Mouse (Mus musculus): ENCODE data around the gene Hba-a1.
"Not testable (repeated sequence)": the region's sequence is repeated elsewhere in the genome, so short reads cannot be mapped to it uniquely, and the experiment has no call there.

Hba-a1 gene

GRCm38 (mm10) chr11:32293479-32293878 is 10.2 kb downstream of the Hba-a1 start:
- DNase-seq (ENCODE audit: low read depth in 1 of 2, low spot score in 2 of 2) = not testable (repeated sequence)

GRCm38 (mm10) chr11:32296203-32296602 is 12.9 kb downstream of the Hba-a1 start, which contains the start of gene Hba-a2:
Hba-a2 (plus strand) TSS chr11:32296489.
- DNase-seq (ENCODE audit: low read depth in 1 of 2, low spot score in 2 of 2) = not testable (repeated sequence)

DNA sequence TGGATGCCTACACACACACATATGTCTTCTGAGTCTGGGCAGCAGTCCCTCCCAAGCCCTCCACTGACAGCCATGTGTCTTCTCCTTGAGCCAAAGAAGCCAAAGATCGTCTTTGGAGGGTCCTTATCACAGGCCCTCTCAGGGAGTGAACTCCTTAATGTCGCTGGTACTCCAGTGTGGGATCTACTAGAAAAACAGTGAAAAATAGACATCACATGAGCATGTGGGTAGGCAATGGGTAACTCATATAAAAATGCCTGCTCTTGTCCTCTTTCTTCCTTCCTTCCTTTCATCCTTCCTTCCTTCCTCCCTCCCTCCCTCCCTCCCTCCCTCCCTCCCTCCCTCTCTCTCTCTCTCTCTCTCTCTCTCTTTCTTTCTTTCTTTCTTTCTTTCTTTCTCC is 14.1 kb downstream of the Hba-a1 start:
- not testable (repeated sequence) for DNase-seq (ENCODE audit: low read depth in 1 of 2, low spot score in 2 of 2)

- no peak for DNase-seq (ENCODE audit: low read depth in 1 of 2, low spot score in 2 of 2)
Observed at GRCm38 (mm10) chr11:32297866-32298531, 14.7 kb downstream of the Hba-a1 start.

GRCm38 (mm10) chr11:32298532-32298918 is 15.2 kb downstream of the Hba-a1 start:
- DNase-seq (ENCODE audit: low read depth in 1 of 2, low spot score in 2 of 2) = no peak

- DNase-seq (ENCODE audit: low read depth in 1 of 2, low spot score in 2 of 2) = peak in 1 of 2 experiments; percentile 24
Observed at GRCm38 (mm10) chr11:32299865-32300264, 16.6 kb downstream of the Hba-a1 start, which contains the start of gene Hbq1a. Hbq1a (plus strand) TSS chr11:32300069.

DNA sequence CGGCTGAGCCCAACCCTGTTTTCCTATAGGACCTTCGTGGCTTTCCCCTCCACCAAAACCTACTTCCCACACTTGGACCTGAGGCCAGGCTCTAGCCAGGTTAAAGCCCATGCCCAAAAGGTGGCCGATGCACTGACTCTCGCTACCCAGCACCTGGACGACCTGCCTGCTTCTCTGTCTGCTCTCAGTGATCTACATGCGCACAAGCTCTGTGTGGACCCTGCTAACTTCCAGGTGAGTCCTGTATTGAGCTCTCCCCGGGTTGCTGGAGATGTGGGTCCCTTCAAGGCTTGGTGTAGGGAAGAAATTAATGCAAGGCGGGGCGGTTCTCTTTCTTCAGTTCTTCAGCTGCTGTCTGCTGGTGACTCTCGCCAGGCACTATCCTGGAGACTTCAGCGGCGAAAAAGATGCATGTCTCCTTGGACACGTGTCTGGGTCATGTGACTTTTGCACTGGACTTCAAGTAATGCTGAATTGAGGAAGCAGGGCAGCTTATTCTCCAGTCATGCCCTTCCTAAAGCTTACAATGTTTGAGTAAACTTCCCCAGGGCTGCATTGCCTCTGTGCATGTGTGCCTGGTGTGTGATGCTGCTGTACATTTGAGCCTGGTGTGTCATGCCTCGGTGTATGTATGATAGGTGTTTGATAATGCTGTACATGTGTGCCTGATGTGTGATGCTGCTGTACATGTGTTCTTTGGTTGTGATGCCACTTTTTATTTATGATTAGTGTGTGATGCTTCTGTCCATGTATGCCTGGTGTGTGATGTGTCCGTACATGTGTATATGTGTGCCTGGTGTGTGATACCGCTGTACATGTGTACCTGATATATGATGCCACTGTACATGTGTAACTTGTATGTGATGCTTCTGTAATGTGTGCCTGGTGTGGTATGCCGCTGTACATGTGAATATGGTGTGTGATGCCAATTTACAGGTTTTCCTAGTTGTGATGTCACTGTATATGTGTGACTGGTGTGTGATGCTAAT is 17.3 kb downstream of the Hba-a1 start:
- no peak for DNase-seq (ENCODE audit: low read depth in 1 of 2, low spot score in 2 of 2)

GRCm38 (mm10) chr11:32301506-32301905 is 18.2 kb downstream of the Hba-a1 start:
- no peak for DNase-seq (ENCODE audit: low read depth in 1 of 2, low spot score in 2 of 2)

DNA sequence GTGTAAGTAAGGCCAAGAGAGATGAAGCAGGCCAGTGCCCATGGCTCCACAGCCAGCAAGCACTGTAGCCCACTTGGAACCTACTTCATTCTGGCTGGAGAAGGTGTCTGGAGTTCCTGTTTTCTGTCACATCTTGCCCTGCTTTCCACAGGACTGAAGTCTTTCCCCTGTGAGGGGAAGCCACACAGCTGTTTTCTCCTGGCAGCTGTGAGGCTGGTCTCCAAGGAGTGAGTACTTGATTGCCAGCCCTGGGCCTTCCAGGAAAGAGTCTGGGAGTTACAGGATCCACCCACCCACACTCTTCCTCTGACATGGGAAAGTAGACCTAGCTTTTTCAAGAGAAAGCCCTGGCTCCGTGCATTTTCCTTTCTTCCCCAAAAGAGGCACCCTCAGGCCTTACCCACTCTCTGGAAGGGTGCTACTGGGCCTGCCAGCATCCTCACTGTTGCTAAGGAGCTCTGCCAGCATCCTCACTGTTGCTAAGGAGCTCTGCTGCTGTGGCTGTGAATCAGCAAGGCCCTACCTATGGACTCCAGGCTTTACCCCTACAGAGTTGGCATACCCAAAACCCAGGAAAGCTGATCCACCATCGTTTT is 19.6 kb downstream of the Hba-a1 start:
- no peak for DNase-seq (ENCODE audit: low read depth in 1 of 2, low spot score in 2 of 2)

- DNase-seq (ENCODE audit: low read depth in 1 of 2, low spot score in 2 of 2) = no peak
Observed at GRCm38 (mm10) chr11:32303455-32303854, 20.1 kb downstream of the Hba-a1 start.

GRCm38 (mm10) chr11:32307006-32307405 is 23.7 kb downstream of the Hba-a1 start:
- no peak for DNase-seq (ENCODE audit: low read depth in 1 of 2, low spot score in 2 of 2)

DNA sequence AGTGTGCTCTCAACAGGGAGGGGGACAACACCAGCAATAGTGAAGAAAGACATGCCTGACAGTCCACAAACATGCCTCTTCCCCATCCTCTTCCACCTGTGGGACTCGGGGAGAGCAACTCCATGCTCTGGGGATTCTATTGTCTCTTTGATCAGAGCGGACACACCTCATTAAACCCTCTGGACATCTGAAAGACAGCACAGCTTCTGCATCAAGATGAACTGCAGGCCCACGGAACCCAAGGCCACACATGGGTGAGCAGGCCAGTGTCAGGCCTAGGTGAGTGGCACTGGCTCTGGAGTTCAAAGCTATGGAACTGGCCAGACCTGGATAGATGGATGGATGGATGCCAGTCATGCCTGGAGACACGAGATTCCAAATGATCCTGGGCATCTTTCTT is 26.1 kb downstream of the Hba-a1 start:
- DNase-seq (ENCODE audit: low read depth in 1 of 2, low spot score in 2 of 2) = no peak

- DNase-seq (ENCODE audit: low read depth in 1 of 2, low spot score in 2 of 2) = no peak
Observed at GRCm38 (mm10) chr11:32309928-32310327, 26.6 kb downstream of the Hba-a1 start.

- no peak for DNase-seq (ENCODE audit: low read depth in 1 of 2, low spot score in 2 of 2)
Observed at GRCm38 (mm10) chr11:32316009-32316408, 32.7 kb downstream of the Hba-a1 start.

DNA sequence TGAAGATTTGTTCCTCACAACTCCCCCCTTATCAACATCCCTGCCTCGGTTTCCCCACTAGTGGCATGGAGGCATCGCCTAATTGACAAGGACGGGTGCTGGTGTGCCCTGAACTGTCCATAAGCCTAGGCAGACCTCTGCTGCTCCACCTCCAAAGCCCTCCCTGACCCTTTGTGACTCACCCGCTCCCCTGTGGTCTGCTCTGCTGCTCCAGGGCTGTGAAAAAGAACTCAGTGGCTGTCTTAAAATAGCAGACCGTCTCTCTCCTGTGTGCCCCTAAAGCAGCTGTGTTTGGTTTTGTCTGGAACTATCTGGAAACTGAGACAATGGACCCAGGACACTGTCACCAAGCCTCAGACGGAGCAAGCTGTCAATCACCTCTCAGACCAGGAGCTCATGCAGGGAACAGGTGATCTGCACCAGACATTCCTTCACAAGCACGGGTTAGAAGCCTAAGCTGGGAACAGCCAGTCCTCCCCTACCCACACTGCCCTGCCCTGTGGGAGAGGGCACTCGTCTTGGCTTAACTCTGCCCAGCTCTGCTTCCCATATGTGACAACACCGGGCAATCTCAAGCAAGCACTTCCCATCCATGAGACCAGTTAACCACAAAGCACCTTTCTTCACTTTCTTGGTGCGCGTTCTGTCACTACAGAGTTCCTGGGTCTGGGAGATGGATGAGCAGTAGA is 37.3 kb downstream of the Hba-a1 start:
- DNase-seq (ENCODE audit: low read depth in 1 of 2, low spot score in 2 of 2) = no peak

GRCm38 (mm10) chr11:32321196-32321565 is 37.9 kb downstream of the Hba-a1 start:
- DNase-seq (ENCODE audit: low read depth in 1 of 2, low spot score in 2 of 2) = peak; percentile 28 to 43

- DNase-seq (ENCODE audit: low read depth in 1 of 2, low spot score in 2 of 2) = peak; percentile 50 to 75
Observed at GRCm38 (mm10) chr11:32324609-32325008, 41.3 kb downstream of the Hba-a1 start.

GRCm38 (mm10) chr11:32331075-32331474 is 47.8 kb downstream of the Hba-a1 start:
- peak; percentile 35 to 45 for DNase-seq (ENCODE audit: low read depth in 1 of 2, low spot score in 2 of 2)

GRCm38 (mm10) chr11:32331861-32332260 is 48.5 kb downstream of the Hba-a1 start:
- no peak for DNase-seq (ENCODE audit: low read depth in 1 of 2, low spot score in 2 of 2)

DNA sequence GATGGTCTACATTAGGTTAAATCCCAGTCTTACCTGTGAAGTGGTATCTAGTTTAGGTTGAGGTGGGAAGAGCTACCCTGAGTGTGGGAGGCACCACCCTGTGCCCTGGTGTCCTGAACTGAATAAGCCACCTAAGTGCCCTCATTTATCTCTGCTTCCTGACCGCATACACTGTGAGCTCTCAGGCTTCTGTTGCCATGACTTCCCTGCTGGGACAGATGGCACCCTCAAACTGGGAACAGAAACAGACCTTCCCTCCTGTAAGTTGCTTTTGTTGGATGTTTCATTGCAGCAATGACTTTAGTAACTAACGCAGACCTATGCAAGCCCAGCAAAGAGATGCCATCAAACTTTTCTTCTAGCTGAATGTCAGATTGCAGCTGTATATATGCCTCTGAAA is 49.9 kb downstream of the Hba-a1 start:
- DNase-seq (ENCODE audit: low read depth in 1 of 2, low spot score in 2 of 2) = no peak

All from monocyte, adult 2 months (primary cell).